Mouse (Mus musculus): ENCODE measurements around the gene Adamtsl5.

GRCm38 (mm10) chr10:80357336-80357735 is 9.1 kb upstream of the Adamtsl5 start:
- TF ChIP-seq POLR2A (IDR thresholded peaks at IDR 0.05; ENCODE audit: insufficient read depth, low read depth, low read length), result no peak
- TF ChIP-seq CTCF (IDR thresholded peaks at IDR 0.05), result no peak
